Mouse (Mus musculus): ENCODE results near the gene Dpf1. TPM values are rescaled to one million over a fixed set of nuclear protein-coding genes. Genes with fewer than 3 reads are reported as not detected.

Dpf1 gene
- polyA plus RNA-seq, 1 experiment: 0.13 TPM

GRCm38 (mm10) chr7:29314844-29315628 lies 11.3 kb downstream of the Dpf1 start:
- no peak overlapping the region for H3K4me3 ChIP-seq (replicated peaks)
- no peak for TF ChIP-seq TAL1 (IDR thresholded peaks at IDR 0.05; ENCODE audit: low read length)
- TF ChIP-seq GATA1 (IDR thresholded peaks at IDR 0.05; ENCODE audit: low read length): no peak
- H3K9me3 ChIP-seq (ENCODE audit: control insufficient read depth, low read length): no peaks in the 10 kb centered on the region
- H3K27me3 ChIP-seq (ENCODE audit: control insufficient read depth): peaks cover 3% of the 10 kb centered on the region; the same call in 1 of the 2 replicates
- peaks cover 59% of the 10 kb centered on the region for H3K4me1 ChIP-seq (ENCODE audit: control insufficient read depth)
- H3K36me3 ChIP-seq (ENCODE audit: control insufficient read depth): no peaks in the 10 kb centered on the region

DNA sequence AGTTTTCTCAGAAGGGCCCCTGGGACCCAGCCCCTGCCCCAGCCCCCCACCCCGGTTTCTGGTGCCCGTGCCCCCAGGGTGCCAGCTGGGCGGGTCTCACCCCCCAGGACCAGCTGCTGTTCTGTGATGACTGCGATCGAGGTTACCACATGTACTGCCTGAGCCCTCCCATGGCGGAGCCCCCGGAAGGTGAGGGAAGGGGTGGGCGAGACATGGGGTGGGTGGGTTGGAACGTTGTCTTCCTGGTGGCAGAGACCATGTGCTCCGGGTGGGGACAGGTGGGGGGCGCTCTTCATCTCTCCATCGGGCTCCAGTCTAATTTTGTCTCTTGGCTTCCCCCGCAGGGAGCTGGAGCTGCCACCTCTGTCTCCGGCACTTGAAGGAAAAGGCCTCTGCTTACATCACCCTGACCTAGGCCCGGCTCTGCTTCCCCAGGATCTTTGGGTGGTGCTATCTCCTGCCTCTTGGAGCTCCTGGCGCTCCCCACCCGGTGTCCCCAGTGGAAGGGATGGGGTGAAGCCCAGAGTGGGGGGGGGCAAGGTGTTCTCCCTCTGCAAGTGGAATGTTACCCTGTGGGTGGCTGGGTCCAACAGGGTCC lies 12.5 kb downstream of the Dpf1 start:
- H3K4me1 ChIP-seq (ENCODE audit: control insufficient read depth): peaks cover 55% of the 10 kb centered on the region
- H3K27me3 ChIP-seq (ENCODE audit: control insufficient read depth): peaks cover 2% of the 10 kb centered on the region; the same call in 1 of the 2 replicates
- H3K4me3 ChIP-seq (replicated peaks): no peak overlapping the region
- no peaks in the 10 kb centered on the region for H3K9me3 ChIP-seq (ENCODE audit: control insufficient read depth, low read length)
- TF ChIP-seq TAL1 (IDR thresholded peaks at IDR 0.05; ENCODE audit: low read length) (no peak), GATA1 (IDR thresholded peaks at IDR 0.05; ENCODE audit: low read length) (no peak)
- H3K36me3 ChIP-seq (ENCODE audit: control insufficient read depth): peaks cover 4% of the 10 kb centered on the region

GRCm38 (mm10) chr7:29316976-29317375 lies 13.2 kb downstream of the Dpf1 start:
- Histone ChIP-seq H3K9me3 (ENCODE audit: control insufficient read depth, low read length) (no peaks in the 10 kb centered on the region), H3K4me1 (ENCODE audit: control insufficient read depth) (peaks cover 52% of the 10 kb centered on the region), H3K36me3 (ENCODE audit: control insufficient read depth) (peaks cover 9% of the 10 kb centered on the region), H3K27me3 (ENCODE audit: control insufficient read depth) (no peaks in the 10 kb centered on the region; the same call in 1 of the 2 replicates), H3K4me3 (replicated peaks) (no peak overlapping the region)
- TF ChIP-seq GATA1 (IDR thresholded peaks at IDR 0.05; ENCODE audit: low read length): no peak

DNA sequence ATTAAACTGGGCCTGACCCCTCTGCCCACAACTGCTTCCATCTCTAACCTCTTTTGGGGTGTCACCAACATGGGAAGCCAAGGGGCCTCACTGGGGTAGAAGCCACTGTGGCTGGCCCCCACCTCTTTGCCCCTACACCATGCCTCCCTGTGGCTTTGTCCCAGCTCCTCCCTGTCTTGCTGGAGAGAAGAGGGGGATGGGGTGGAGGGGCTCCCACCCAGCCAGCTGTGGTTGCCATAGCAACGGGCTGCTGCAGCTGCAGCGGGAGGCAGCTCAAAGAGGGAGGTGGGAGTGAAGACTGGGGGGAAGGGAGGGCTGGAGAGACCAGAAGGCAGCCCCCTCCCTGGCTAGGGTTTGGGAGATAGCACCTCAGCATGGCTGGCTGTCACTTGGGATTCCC lies 13.8 kb downstream of the Dpf1 start:
- H3K4me3 ChIP-seq (replicated peaks): no peak overlapping the region
- no peak for TF ChIP-seq TAL1 (IDR thresholded peaks at IDR 0.05; ENCODE audit: low read length)
- H3K36me3 ChIP-seq (ENCODE audit: control insufficient read depth): peaks cover 14% of the 10 kb centered on the region
- H3K4me1 ChIP-seq (ENCODE audit: control insufficient read depth): peaks cover 52% of the 10 kb centered on the region
- H3K9me3 ChIP-seq (ENCODE audit: control insufficient read depth, low read length): no peaks in the 10 kb centered on the region
- no peaks in the 10 kb centered on the region; the same call in 1 of the 2 replicates for H3K27me3 ChIP-seq (ENCODE audit: control insufficient read depth)

DNA sequence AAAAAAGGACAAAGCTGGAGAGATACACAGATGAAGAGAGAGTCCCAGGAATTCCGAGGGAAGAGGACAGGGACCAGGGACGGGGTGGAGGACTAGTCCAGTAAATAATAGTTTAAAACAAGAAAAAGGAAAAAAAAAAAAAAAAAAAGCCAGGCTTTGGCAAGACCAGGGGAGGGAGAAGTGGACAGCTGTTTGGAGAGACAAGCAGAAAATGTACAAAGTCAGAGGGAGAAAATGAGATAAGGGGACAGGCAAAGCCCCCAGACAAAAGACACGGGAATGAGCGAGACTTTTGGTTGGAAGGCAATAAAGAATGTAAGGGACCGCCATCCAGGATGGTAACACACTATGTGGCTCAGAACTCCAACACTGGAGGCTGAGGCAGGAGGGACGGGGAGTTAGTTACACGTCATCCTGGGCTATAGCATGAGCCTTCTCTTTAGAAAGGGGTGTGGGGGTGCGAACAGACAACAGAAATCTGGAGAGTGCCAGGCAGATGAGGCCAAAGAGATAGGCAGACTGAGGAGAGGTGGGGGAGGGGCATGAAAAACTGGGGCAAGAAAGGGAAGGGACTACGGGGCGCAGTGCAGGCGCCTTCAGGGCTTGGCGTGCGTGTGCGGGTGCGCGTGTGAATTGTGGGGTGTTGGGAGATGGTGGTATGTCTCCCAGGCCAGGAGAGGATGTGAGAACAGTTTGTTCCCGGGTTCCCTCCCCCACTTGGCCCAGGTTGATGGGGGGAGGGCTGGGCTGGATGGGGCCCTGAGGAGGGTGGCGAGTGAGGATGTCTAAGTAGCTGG lies 14.6 kb downstream of the Dpf1 start:
- Histone ChIP-seq H3K4me1 (ENCODE audit: control insufficient read depth) (peaks cover 46% of the 10 kb centered on the region), H3K36me3 (ENCODE audit: control insufficient read depth) (peaks cover 18% of the 10 kb centered on the region), H3K9me3 (ENCODE audit: control insufficient read depth, low read length) (no peaks in the 10 kb centered on the region), H3K4me3 (replicated peaks) (peak overlapping the region; percentile 36), H3K27me3 (ENCODE audit: control insufficient read depth) (no peaks in the 10 kb centered on the region; the same call in 1 of the 2 replicates)
- TF ChIP-seq GATA1 (IDR thresholded peaks at IDR 0.05; ENCODE audit: low read length) (no peak), TAL1 (IDR thresholded peaks at IDR 0.05; ENCODE audit: low read length) (no peak)

- Histone ChIP-seq H3K4me3 (replicated peaks) (peak overlapping the region; percentile 20), H3K36me3 (ENCODE audit: control insufficient read depth) (peaks cover 28% of the 10 kb centered on the region), H3K4me1 (ENCODE audit: control insufficient read depth) (peaks cover 44% of the 10 kb centered on the region), H3K9me3 (ENCODE audit: control insufficient read depth, low read length) (no peaks in the 10 kb centered on the region), H3K27me3 (ENCODE audit: control insufficient read depth) (no peaks in the 10 kb centered on the region; the same call in 1 of the 2 replicates)
- TF ChIP-seq TAL1 (IDR thresholded peaks at IDR 0.05; ENCODE audit: low read length): no peak
- no peak for TF ChIP-seq GATA1 (IDR thresholded peaks at IDR 0.05; ENCODE audit: low read length)
Measured at GRCm38 (mm10) chr7:29319337-29320307, 15.9 kb downstream of the Dpf1 start.

DNA sequence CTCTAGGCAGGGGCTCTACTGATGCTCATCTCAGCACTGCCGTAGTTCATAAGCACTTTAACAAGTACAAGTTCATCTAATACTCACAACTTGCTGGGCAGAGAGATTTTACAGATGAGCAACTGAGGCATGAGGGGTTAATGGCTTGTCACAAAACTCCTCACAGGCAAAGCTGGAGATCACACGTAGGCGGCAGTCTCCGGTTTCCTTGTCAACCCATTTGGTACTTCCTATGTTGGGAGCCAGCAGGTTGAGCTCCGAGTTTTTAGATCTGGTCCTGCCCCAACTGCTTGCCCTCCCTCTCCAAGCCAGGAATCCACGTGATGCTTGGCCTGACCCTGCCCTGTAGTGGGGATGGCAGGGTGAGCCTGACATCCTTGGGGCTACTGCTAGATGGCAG lies 23.3 kb downstream of the Dpf1 start:
- Histone ChIP-seq H3K27me3 (ENCODE audit: control insufficient read depth) (no peaks in the 10 kb centered on the region), H3K4me1 (ENCODE audit: control insufficient read depth) (no peaks in the 10 kb centered on the region), H3K36me3 (ENCODE audit: control insufficient read depth) (peaks cover 67% of the 10 kb centered on the region), H3K9me3 (ENCODE audit: control insufficient read depth, low read length) (no peaks in the 10 kb centered on the region), H3K4me3 (replicated peaks) (no peak overlapping the region)
- TF ChIP-seq TAL1 (IDR thresholded peaks at IDR 0.05; ENCODE audit: low read length) (no peak), GATA1 (IDR thresholded peaks at IDR 0.05; ENCODE audit: low read length) (no peak)

DNA sequence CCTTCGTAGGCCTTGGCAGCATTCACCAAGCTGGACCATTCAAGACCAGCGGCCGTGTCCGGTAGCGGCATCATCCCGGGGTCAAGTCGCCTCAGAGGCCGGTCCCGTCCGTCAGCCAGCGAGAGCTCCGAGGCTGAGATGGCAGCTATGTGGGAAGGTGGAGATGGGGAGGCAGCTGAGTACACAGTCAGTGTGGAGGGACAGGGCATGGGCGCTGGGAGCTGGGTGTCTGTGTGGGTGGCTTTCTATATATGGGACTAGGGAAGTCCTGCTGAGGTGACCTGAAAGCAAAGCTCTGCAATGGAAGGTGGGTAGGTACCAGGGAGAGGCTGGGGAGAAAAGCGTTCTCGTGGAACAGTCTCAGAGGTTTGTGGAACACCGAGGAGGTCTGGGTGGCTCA lies 25.2 kb downstream of the Dpf1 start:
- Histone ChIP-seq H3K9me3 (ENCODE audit: control insufficient read depth, low read length) (no peaks in the 10 kb centered on the region), H3K4me3 (replicated peaks) (no peak overlapping the region), H3K27me3 (ENCODE audit: control insufficient read depth) (no peaks in the 10 kb centered on the region), H3K36me3 (ENCODE audit: control insufficient read depth) (peaks cover 69% of the 10 kb centered on the region), H3K4me1 (ENCODE audit: control insufficient read depth) (peaks cover 11% of the 10 kb centered on the region)
- TF ChIP-seq TAL1 (IDR thresholded peaks at IDR 0.05; ENCODE audit: low read length) (no peak), GATA1 (IDR thresholded peaks at IDR 0.05; ENCODE audit: low read length) (no peak)

All from erythroblast, embryonic 14.5 days (primary cell).